Mouse (Mus musculus) brain, embryonic 14.5 days (tissue): ENCODE measurements at regions not wholly inside any gene's neighbourhood (a gene's known extent, or its start where the extent isn't known, plus 50 kb on each side); places are given as distances from the start of the nearest gene placed in this dataset.

Source experiments
- CTCF ChIP-seq: fragments of 200-500 bp; IDR thresholded peaks from 2 replicates; pipeline ENCODE4 v1.5.1; 2012; ENCODE audit warnings: inconsistent platforms, mild to moderate bottlenecking, moderate library complexity, borderline replicate concordance; ENCODE audit not compliant: insufficient read depth, insufficient read length; ENCODE audit errors: extremely low read depth
- POLR2A ChIP-seq: fragments of 200-500 bp; IDR thresholded peaks from 2 replicates; pipeline ENCODE4 v1.6.1; 2012; ENCODE audit warnings: mild to moderate bottlenecking, inconsistent platforms, borderline replicate concordance; ENCODE audit not compliant: poor library complexity, insufficient read depth, insufficient read length, severe bottlenecking; ENCODE audit errors: extremely low read depth

GRCm38 (mm10) chr7:40202615-40203014 lies 685.0 kb downstream of the Zfp619 start:
- TF ChIP-seq CTCF: no peak
- TF ChIP-seq POLR2A: no peak
